Mouse (Mus musculus): ENCODE data around the gene Cyp1a2. TPM values are rescaled to one million over a fixed set of nuclear protein-coding genes. Genes with fewer than 3 reads are reported as not detected.

The Cyp1a2 gene
- total RNA-seq, 2 experiments from 2014 or later: not detected

Other genes starting within 250 kb of the Cyp1a2 start
- 10 to 100 TPM; 14.9 to 17.7 TPM for gene Ppcdc, start 243.6 kb downstream of the Cyp1a2 start, total RNA-seq (2021)
- gene Scamp5, start 215.6 kb downstream of the Cyp1a2 start, total RNA-seq (2021): 100 to 1,000 TPM; 370 to 381 TPM
- gene Rpp25, start 179.7 kb downstream of the Cyp1a2 start, total RNA-seq (2021): 1 to 10 TPM; 9.4 to 9.9 TPM
- gene Cox5a, start 162.4 kb downstream of the Cyp1a2 start, total RNA-seq (2021): 100 to 1,000 TPM; 387 to 406 TPM
- 10 to 100 TPM; 18.7 to 19.2 TPM for gene Fam219b, start 146.2 kb downstream of the Cyp1a2 start, total RNA-seq (2021)
- 10 to 100 TPM; 65.9 to 66.3 TPM for gene Mpi, start 130.9 kb downstream of the Cyp1a2 start, total RNA-seq (2021)
- 10 to 100 TPM; 24.6 to 25.5 TPM for gene Scamp2, start 122.8 kb downstream of the Cyp1a2 start, total RNA-seq (2021)
- 10 to 100 TPM; 23.0 to 31.3 TPM for gene Ulk3, start 94.3 kb downstream of the Cyp1a2 start, total RNA-seq (2021)
- gene Cplx3, start 77.4 kb downstream of the Cyp1a2 start, total RNA-seq (2021): 1 to 10 TPM; 3.6 to 3.7 TPM
- gene Lman1l, start 62.9 kb downstream of the Cyp1a2 start, total RNA-seq (2021): not detected
- gene Csk, start 30.1 kb downstream of the Cyp1a2 start, total RNA-seq (2021): 10 to 100 TPM; 35.2 to 41.8 TPM
- gene Cyp1a1, start 4.2 kb upstream of the Cyp1a2 start, total RNA-seq (2021): under 1 TPM; 0.12 to 0.15 TPM
- 10 to 100 TPM; 15.5 to 15.6 TPM for gene Edc3, start 24.8 kb upstream of the Cyp1a2 start, total RNA-seq (2021)
- gene Clk3, start 82.2 kb upstream of the Cyp1a2 start, total RNA-seq (2021): 10 to 100 TPM; 81.0 to 81.9 TPM
- 1 to 10 TPM; 6.0 to 6.1 TPM for gene Arid3b, start 153.1 kb upstream of the Cyp1a2 start, total RNA-seq (2021)
- gene Ubl7, start 227.3 kb upstream of the Cyp1a2 start, total RNA-seq (2021): 100 to 1,000 TPM in 1 of 2 experiments, 10 to 100 TPM in 1; 94.3 to 102 TPM

Data from layer of hippocampus, postnatal 36 days (tissue).